Mouse (Mus musculus) embryonic facial prominence, embryonic 10.5 days (tissue): ENCODE data around the gene Zbp1. TPM values are rescaled to one million over a fixed set of nuclear protein-coding genes. Genes with fewer than 3 reads are reported as not detected.

Experiments
- DNase-seq: peaks from one replicate; pipeline ENCODE4 v3.0.0-alpha.2; 2017; ENCODE audit warnings: low spot score
- H3K27ac ChIP-seq: fragments of 300-500 bp; sonication (generic); replicated peaks from 2 replicates; pipeline ENCODE4 v1.5.1; 2016; ENCODE audit warnings: mild to moderate bottlenecking
- H3K27me3 ChIP-seq: fragments of 300-500 bp; sonication (generic); replicated peaks from 2 replicates; pipeline ENCODE4 v1.6.1; 2016; ENCODE audit warnings: low read depth, mild to moderate bottlenecking; ENCODE audit not compliant: poor library complexity, severe bottlenecking
- H3K36me3 ChIP-seq: fragments of 300-500 bp; sonication (generic); replicated peaks from 2 replicates; pipeline ENCODE4 v1.6.1; 2016; ENCODE audit warnings: mild to moderate bottlenecking, moderate library complexity
- H3K4me1 ChIP-seq: fragments of 300-500 bp; sonication (generic); 2 replicates; pipeline ENCODE4 v1.6.1; 2016
- H3K4me3 ChIP-seq: fragments of 300-500 bp; sonication (generic); 2 replicates; pipeline ENCODE4 v1.5.1; 2016; ENCODE audit warnings: mild to moderate bottlenecking, moderate library complexity
- H3K9me3 ChIP-seq: fragments of 300-500 bp; sonication (generic); 2 replicates; pipeline ENCODE4 v1.6.1; 2016; ENCODE audit warnings: mild to moderate bottlenecking
- WGBS: fragments of 180-500 bp; shearing (Covaris S2); methylation state at CpG from one replicate; pipeline ENCODE4 v1.1.7; 2016; 5-methylcytosine and 5-hydroxymethylcytosine counted together
- polyA plus RNA-seq: library from polyadenylated mRNA; unstranded; fragments of >200 nt; fragmentation: Nextera tagmentation; extraction: Ambion mirVana; gene quantifications from 2 replicates; pipeline ENCODE4 v1.2.1, GENCODE M21; 2016

Zbp1 gene
- polyA plus RNA-seq, 1 experiment from 2014 or later = not detected

- no peaks in the 10 kb centered on the region for H3K9me3 ChIP-seq
- WGBS = 85% methylated on average over 13 of the region's 13 CpGs
- no peaks in the 10 kb centered on the region for H3K27me3 ChIP-seq
- H3K4me3 ChIP-seq = no peak overlapping the region
- no peak overlapping the region for H3K27ac ChIP-seq
- peaks cover 13% of the 10 kb centered on the region for H3K4me1 ChIP-seq
- H3K36me3 ChIP-seq = no peaks in the 10 kb centered on the region
- DNase-seq = no peak
These were observed 61.8 kb downstream of the Zbp1 start for GRCm38 (mm10) chr2:173156923-173157322.

Other genes starting within 250 kb of the Zbp1 start
- 0.26 and 0.46 TPM in 2 replicates for gene Spo11, start 241.2 kb downstream of the Zbp1 start, polyA plus RNA-seq
- 176 and 179 TPM in 2 replicates for gene Rae1, start 218.8 kb downstream of the Zbp1 start, polyA plus RNA-seq
- 85.7 and 95.6 TPM in 2 replicates for gene Rbm38, start 198.4 kb downstream of the Zbp1 start, polyA plus RNA-seq
- gene Ctcfl, start 99.4 kb downstream of the Zbp1 start, polyA plus RNA-seq = 0.07 and 0.09 TPM in 2 replicates
- gene Pck1, start 65.9 kb downstream of the Zbp1 start, polyA plus RNA-seq = not detected in 2 replicates
- gene Pmepa1, start 57.6 kb upstream of the Zbp1 start, polyA plus RNA-seq = 1.4 and 2.1 TPM in 2 replicates